Comparison of ENCODE assay signal across 8 mouse cellular contexts in the genomic region with DNA sequence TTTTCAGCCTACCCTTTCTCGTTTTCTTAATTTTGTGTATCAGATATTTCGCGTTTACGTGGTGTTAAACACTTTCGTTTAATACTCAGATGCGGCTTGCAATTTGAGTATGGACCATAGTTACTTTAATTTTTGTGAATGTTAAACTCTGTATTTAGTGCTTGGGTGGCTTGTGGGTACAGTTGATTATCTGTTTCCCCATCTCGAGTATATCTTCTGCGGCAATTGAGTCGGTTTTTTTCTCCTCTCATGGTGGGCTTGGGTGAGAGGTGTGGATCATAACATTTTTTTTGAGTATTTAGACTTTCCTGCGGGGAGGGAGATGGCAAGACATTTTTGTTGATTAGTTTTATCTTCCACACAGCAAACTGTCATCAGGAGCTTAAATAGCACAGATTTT. TPM values are rescaled to one million over a fixed set of nuclear protein-coding genes. Genes with fewer than 3 reads are reported as not detected.
DNase-seq lines count a peak whose midpoint lies in the region; ATAC-seq and TF ChIP-seq lines count a peak whose summit lies in the region.

No protein-coding gene starts in this region.

- DNase-seq in left cerebral cortex, adult 2 months (ENCODE audit: extremely low spot score in 1 of 2, low spot score in 2 of 2) = no peak
- DNase-seq in left cerebral cortex, postnatal 4 days = no peak
- DNase-seq in layer of hippocampus, postnatal 25 days (ENCODE audit: extremely low spot score in 1 of 2, low spot score in 1 of 2) = no peak
- no peak for DNase-seq in layer of hippocampus, adult 9-11 months
- DNase-seq in thymus, postnatal 36 days = no peak

- peaks cover 27% of the 10 kb centered on the region for H3K4me1 ChIP-seq in embryonic facial prominence, embryonic 13.5 days
- H3K4me1 ChIP-seq in intestine, embryonic 16.5 days (ENCODE audit: control insufficient read depth, insufficient read depth, low read length) = peaks cover 9% of the 10 kb centered on the region
- peaks cover 43% of the 10 kb centered on the region for H3K4me1 ChIP-seq in neural tube, embryonic 13.5 days (replicated peaks)

- H3K4me2 ChIP-seq in embryonic facial prominence, embryonic 13.5 days = peak overlapping the region; percentile 66
- H3K4me2 ChIP-seq in intestine, embryonic 16.5 days (ENCODE audit: low read depth, low read length) = peak overlapping the region; percentile 59
- peak overlapping the region; percentile 76 for H3K4me2 ChIP-seq in neural tube, embryonic 13.5 days

- peak overlapping the region; percentile 99 for H3K9ac ChIP-seq in embryonic facial prominence, embryonic 13.5 days
- peak overlapping the region; percentile 87 for H3K9ac ChIP-seq in intestine, embryonic 16.5 days (ENCODE audit: low read depth, low read length)
- peak overlapping the region; percentile 82 for H3K9ac ChIP-seq in neural tube, embryonic 13.5 days

- WGBS in embryonic facial prominence, embryonic 13.5 days = 26% methylated on average over 10 of the region's 10 CpGs
- 29% methylated on average over 10 of the region's 10 CpGs for WGBS in intestine, embryonic 16.5 days
- 41% methylated on average over 10 of the region's 10 CpGs for WGBS in neural tube, embryonic 13.5 days

- intact Hi-C loops in left cerebral cortex, adult 2 months (cut with DNase I) = no loop called here
- intact Hi-C loops in left cerebral cortex, postnatal 4 days (cut with DNase I) = no loop called here

- no peaks in the 10 kb centered on the region for H3K27me3 ChIP-seq in embryonic facial prominence, embryonic 13.5 days
- no peaks in the 10 kb centered on the region for H3K27me3 ChIP-seq in intestine, embryonic 16.5 days (replicated peaks; ENCODE audit: control insufficient read depth, insufficient read depth, low read length)
- no peaks in the 10 kb centered on the region for H3K27me3 ChIP-seq in neural tube, embryonic 13.5 days

- no peak for ATAC-seq in embryonic facial prominence, embryonic 13.5 days (ENCODE audit: insufficient number of reproducible peaks, insufficient read depth, low FRiP score, low TSS enrichment, low read depth)
- ATAC-seq in intestine, embryonic 16.5 days = no peak
- no peak for ATAC-seq in neural tube, embryonic 13.5 days (ENCODE audit: low read depth)

- no peak overlapping the region for H3K27ac ChIP-seq in left cerebral cortex, adult 2 months
- H3K27ac ChIP-seq in embryonic facial prominence, embryonic 13.5 days = peak overlapping the region; percentile 99
- H3K27ac ChIP-seq in intestine, embryonic 16.5 days (ENCODE audit: low read length) = peak overlapping the region; percentile 98
- H3K27ac ChIP-seq in neural tube, embryonic 13.5 days (replicated peaks) = peak overlapping the region; percentile 98

- H3K4me3 ChIP-seq in left cerebral cortex, adult 2 months = peak overlapping the region; percentile 78
- peak overlapping the region; percentile 96 for H3K4me3 ChIP-seq in embryonic facial prominence, embryonic 13.5 days
- H3K4me3 ChIP-seq in intestine, embryonic 16.5 days (ENCODE audit: low read length) = peak overlapping the region; percentile 98
- peak overlapping the region; percentile 98 for H3K4me3 ChIP-seq in neural tube, embryonic 13.5 days

- H3K9me3 ChIP-seq in embryonic facial prominence, embryonic 13.5 days = no peaks in the 10 kb centered on the region
- no peaks in the 10 kb centered on the region for H3K9me3 ChIP-seq in intestine, embryonic 16.5 days (ENCODE audit: control insufficient read depth, low read length)
- H3K9me3 ChIP-seq in neural tube, embryonic 13.5 days = no peaks in the 10 kb centered on the region

- TF ChIP-seq CTCF in left cerebral cortex, adult 2 months (IDR thresholded peaks at IDR 0.05) = no peak

- H3K36me3 ChIP-seq in embryonic facial prominence, embryonic 13.5 days = peaks cover 35% of the 10 kb centered on the region
- H3K36me3 ChIP-seq in intestine, embryonic 16.5 days (ENCODE audit: control insufficient read depth, insufficient read depth, low read length) = peaks cover 5% of the 10 kb centered on the region; the same call in 1 of the 2 replicates
- peaks cover 36% of the 10 kb centered on the region for H3K36me3 ChIP-seq in neural tube, embryonic 13.5 days

RNA-seq across cellular contexts. Expression of a gene that starts 1.4 kb away (rescaled TPM):
- 100 to 1,000 TPM; 150 to 158 TPM for total RNA-seq in left cerebral cortex, adult 2 months (2021)
- 100 to 1,000 TPM; 268 to 270 TPM for total RNA-seq in left cerebral cortex, postnatal 4 days (2021)
- polyA plus RNA-seq in embryonic facial prominence, embryonic 13.5 days (2015; fragmentation: Nextera tagmentation; extraction: Ambion mirVana) = 784 and 830 TPM in 2 replicates
- 389 and 590 TPM in 2 replicates for polyA plus RNA-seq in intestine, embryonic 16.5 days (2015; fragmentation: Nextera tagmentation; extraction: Ambion mirVana)
- 624 and 649 TPM in 2 replicates for polyA plus RNA-seq in neural tube, embryonic 13.5 days (2015; fragmentation: Nextera tagmentation; extraction: Ambion mirVana)
- 100 to 1,000 TPM; 156 to 162 TPM for total RNA-seq in layer of hippocampus, postnatal 25 days (2021)

RNA-seq across cellular contexts. Expression of a gene that starts 2.0 kb away (rescaled TPM):
- total RNA-seq in left cerebral cortex, adult 2 months (2021) = 10 to 100 TPM; 39.3 to 41.8 TPM
- 10 to 100 TPM; 55.9 to 58.5 TPM for total RNA-seq in left cerebral cortex, postnatal 4 days (2021)
- polyA plus RNA-seq in embryonic facial prominence, embryonic 13.5 days (2015; fragmentation: Nextera tagmentation; extraction: Ambion mirVana) = 42.6 and 45.6 TPM in 2 replicates
- polyA plus RNA-seq in intestine, embryonic 16.5 days (2015; fragmentation: Nextera tagmentation; extraction: Ambion mirVana) = 47.3 and 66.2 TPM in 2 replicates
- polyA plus RNA-seq in neural tube, embryonic 13.5 days (2015; fragmentation: Nextera tagmentation; extraction: Ambion mirVana) = 42.9 and 47.3 TPM in 2 replicates
- 10 to 100 TPM; 35.8 to 49.4 TPM for total RNA-seq in layer of hippocampus, postnatal 25 days (2021)

RNA-seq across cellular contexts. Expression of a gene that starts 11.0 kb away (rescaled TPM):
- 10 to 100 TPM; 29.7 to 35.9 TPM for total RNA-seq in left cerebral cortex, adult 2 months (2021)
- 10 to 100 TPM; 35.7 to 39.9 TPM for total RNA-seq in left cerebral cortex, postnatal 4 days (2021)
- polyA plus RNA-seq in embryonic facial prominence, embryonic 13.5 days (2015; fragmentation: Nextera tagmentation; extraction: Ambion mirVana) = 73.4 and 77.7 TPM in 2 replicates
- polyA plus RNA-seq in intestine, embryonic 16.5 days (2015; fragmentation: Nextera tagmentation; extraction: Ambion mirVana) = 86.7 and 91.2 TPM in 2 replicates
- 75.3 and 81.2 TPM in 2 replicates for polyA plus RNA-seq in neural tube, embryonic 13.5 days (2015; fragmentation: Nextera tagmentation; extraction: Ambion mirVana)
- 10 to 100 TPM; 30.3 TPM for total RNA-seq in layer of hippocampus, postnatal 25 days (2021)

RNA-seq across cellular contexts. Expression of a gene that starts 11.2 kb away (rescaled TPM):
- total RNA-seq in left cerebral cortex, adult 2 months (2021) = 10 to 100 TPM; 23.9 to 26.3 TPM
- 10 to 100 TPM; 26.8 to 29.4 TPM for total RNA-seq in left cerebral cortex, postnatal 4 days (2021)
- 78.6 and 84.4 TPM in 2 replicates for polyA plus RNA-seq in embryonic facial prominence, embryonic 13.5 days (2015; fragmentation: Nextera tagmentation; extraction: Ambion mirVana)
- polyA plus RNA-seq in intestine, embryonic 16.5 days (2015; fragmentation: Nextera tagmentation; extraction: Ambion mirVana) = 58.4 and 65.8 TPM in 2 replicates
- 71.8 and 76.7 TPM in 2 replicates for polyA plus RNA-seq in neural tube, embryonic 13.5 days (2015; fragmentation: Nextera tagmentation; extraction: Ambion mirVana)
- total RNA-seq in layer of hippocampus, postnatal 25 days (2021) = 10 to 100 TPM; 23.8 to 29.5 TPM

RNA-seq across cellular contexts. Expression of a gene that starts 26.4 kb away (rescaled TPM):
- 10 to 100 TPM; 15.3 to 22.5 TPM for total RNA-seq in left cerebral cortex, adult 2 months (2021)
- 10 to 100 TPM; 17.5 to 17.9 TPM for total RNA-seq in left cerebral cortex, postnatal 4 days (2021)
- polyA plus RNA-seq in embryonic facial prominence, embryonic 13.5 days (2015; fragmentation: Nextera tagmentation; extraction: Ambion mirVana) = 19.6 and 19.7 TPM in 2 replicates
- 20.6 and 20.8 TPM in 2 replicates for polyA plus RNA-seq in intestine, embryonic 16.5 days (2015; fragmentation: Nextera tagmentation; extraction: Ambion mirVana)
- polyA plus RNA-seq in neural tube, embryonic 13.5 days (2015; fragmentation: Nextera tagmentation; extraction: Ambion mirVana) = 59.4 and 62.0 TPM in 2 replicates
- 10 to 100 TPM; 16.8 to 21.2 TPM for total RNA-seq in layer of hippocampus, postnatal 25 days (2021)
